Mouse (Mus musculus): Measurements from ENCODE around the gene Unk.

DNA sequence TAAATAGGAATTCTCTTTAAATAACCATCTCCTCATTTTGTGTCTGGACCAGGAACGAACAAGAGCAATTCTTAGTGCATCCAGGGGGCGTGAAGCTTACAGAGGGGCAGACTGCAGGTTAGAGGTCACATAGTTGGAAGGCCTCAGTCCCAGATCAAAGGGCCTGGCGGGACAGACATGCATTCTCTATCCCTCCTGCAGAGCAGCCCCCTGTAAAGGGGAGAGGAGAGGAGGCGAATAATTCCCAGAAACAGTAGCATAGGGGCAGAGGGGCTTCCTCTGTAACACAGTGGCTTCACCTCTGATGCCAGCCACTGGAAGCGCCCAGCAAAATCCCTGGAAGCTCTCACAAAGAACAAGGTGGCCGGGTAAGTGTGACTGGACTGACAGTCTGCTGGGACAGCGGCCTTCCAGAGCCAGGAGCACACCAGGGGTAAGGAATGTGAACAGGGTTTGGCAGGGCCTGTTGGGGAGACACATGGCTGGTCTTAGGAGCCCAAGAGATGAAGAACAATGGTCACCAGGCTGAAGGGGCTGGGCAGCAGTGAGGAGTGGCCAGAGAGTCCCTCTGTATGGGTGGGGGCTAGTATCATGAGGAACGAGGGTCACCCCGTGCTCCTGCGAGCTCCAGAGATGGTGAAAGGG lies 48.7 kb downstream of the Unk start:
- no peak for TF ChIP-seq POLR2A (IDR thresholded peaks at IDR 0.05; ENCODE audit: borderline replicate concordance, low read depth, low read length)
- TF ChIP-seq CTCF (IDR thresholded peaks at IDR 0.05; ENCODE audit: low read depth, low read length): no peak
